Mouse (Mus musculus): Measurements from ENCODE around the gene Gabarap.

- TF ChIP-seq CTCF (IDR thresholded peaks at IDR 0.05 in 2 of 3, conservative IDR thresholded peaks at IDR 0.05 in 1 of 3; ENCODE audit: control insufficient read depth in 1 of 3, insufficient read depth in 1 of 3, low read depth in 2 of 3, low read length in 3 of 3, poor library complexity in 1 of 3, severe bottlenecking in 1 of 3), result no peak
- TF ChIP-seq MAX (IDR thresholded peaks at IDR 0.05; ENCODE audit: low read length), result no peak
- no peak for TF ChIP-seq CHD2 (IDR thresholded peaks at IDR 0.05; ENCODE audit: low read length)
Observed at GRCm38 (mm10) chr11:70029130-70029801, 38.3 kb downstream of the Gabarap start.
